Mouse (Mus musculus) lung, postnatal 0 days (tissue): Measurements from ENCODE around the gene Cebpg.

Experiments used
- CTCF ChIP-seq: IDR thresholded peaks from 2 replicates; pipeline ENCODE4 v1.5.1; 2016; ENCODE audit warnings: antibody characterized with exemption, mild to moderate bottlenecking
- EP300 ChIP-seq: IDR thresholded peaks from 2 replicates; pipeline ENCODE4 v1.6.1; 2016; ENCODE audit warnings: antibody characterized with exemption, mild to moderate bottlenecking, control low read depth

DNA sequence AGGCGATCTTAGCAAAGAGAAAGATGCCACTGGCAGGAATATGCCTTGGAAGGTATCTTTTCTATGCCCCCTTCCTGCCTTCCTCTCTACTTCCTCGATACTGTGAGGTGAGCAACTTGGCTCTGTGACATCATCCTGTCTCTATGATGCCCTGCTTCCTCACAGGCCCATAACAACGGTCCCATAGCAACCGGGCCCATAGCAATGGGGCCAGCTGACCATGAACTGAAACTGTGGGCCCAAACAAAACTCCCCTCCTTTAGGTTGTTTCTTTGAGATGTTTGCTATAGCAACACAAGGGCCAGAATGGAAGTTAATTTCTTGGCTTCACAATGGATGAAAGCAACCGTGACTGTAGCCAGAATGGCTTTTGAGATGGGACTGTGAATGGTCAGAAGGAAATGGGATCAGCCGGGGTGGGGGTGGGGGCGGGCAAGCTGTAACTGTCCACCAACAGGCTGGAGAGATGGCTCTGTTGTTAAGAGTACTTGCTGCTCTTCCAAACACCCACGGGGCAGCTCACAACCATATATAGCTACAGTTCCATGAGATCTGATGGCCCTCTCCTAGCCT lies 10.4 kb upstream of the Cebpg start:
- no peak for TF ChIP-seq CTCF
- no peak for TF ChIP-seq EP300
